Mouse (Mus musculus) embryo, embryonic 10.5 days (tissue): ENCODE measurements around the gene Nt5e.

Source experiments
- DNase-seq: peaks from one replicate; pipeline ENCODE4 v3.0.0-alpha.2; 2015; ENCODE audit warnings: low spot score

The Nt5e gene

GRCm38 (mm10) chr9:88388826-88389225 lies 61.8 kb downstream of the Nt5e start:
- no peak for DNase-seq

- no peak for DNase-seq
Observed at GRCm38 (mm10) chr9:88394852-88395251, 67.9 kb downstream of the Nt5e start.

- peak; percentile 10 for DNase-seq
Observed at GRCm38 (mm10) chr9:88398461-88398860, 71.5 kb downstream of the Nt5e start.

- DNase-seq: peak; percentile 4
Observed at GRCm38 (mm10) chr9:88404088-88404487, 77.1 kb downstream of the Nt5e start.

GRCm38 (mm10) chr9:88404515-88404914 lies 77.5 kb downstream of the Nt5e start:
- DNase-seq: no peak

GRCm38 (mm10) chr9:88409978-88410377 lies 83.0 kb downstream of the Nt5e start:
- no peak for DNase-seq

GRCm38 (mm10) chr9:88416752-88417151 lies 89.8 kb downstream of the Nt5e start:
- DNase-seq: no peak
